Mouse (Mus musculus) thymus, adult 2 months (tissue): Measurements from ENCODE around the gene Cntn1.

ENCODE experiments used
- CTCF ChIP-seq: fragments of 200-500 bp; IDR thresholded peaks from 2 replicates; pipeline ENCODE4 v1.5.1; 2012; ENCODE audit warnings: mild to moderate bottlenecking, control low read depth, low read length, moderate library complexity, borderline replicate concordance; ENCODE audit not compliant: control insufficient read depth, poor library complexity, insufficient read depth; ENCODE audit errors: extremely low read depth
- POLR2A ChIP-seq: fragments of 200-500 bp; IDR thresholded peaks from 2 replicates; pipeline ENCODE4 v1.6.1; 2012; ENCODE audit warnings: mild to moderate bottlenecking, low read length, control low read depth, moderate library complexity; ENCODE audit not compliant: control insufficient read depth, poor library complexity, insufficient read depth; ENCODE audit errors: extremely low read depth

GRCm38 (mm10) chr15:92347902-92348301 lies 296.9 kb downstream of the Cntn1 start:
- TF ChIP-seq CTCF (no peak), POLR2A (no peak)
